Mouse (Mus musculus) forebrain, embryonic 15.5 days (tissue): ENCODE measurements around the gene Mvp. TPM values are rescaled to one million over a fixed set of nuclear protein-coding genes. Genes with fewer than 3 reads are reported as not detected.

Source experiments
- ATAC-seq: fragments of 200-750 bp; cut with Nextera tagmentation; replicated peaks from 2 replicates; pipeline ENCODE4 v1.8.0; 2017; ENCODE audit warnings: mild to moderate bottlenecking, moderate TSS enrichment, moderate library complexity
- H3K27ac ChIP-seq: fragments of 300-500 bp; sonication (generic); replicated peaks from 2 replicates; pipeline ENCODE4 v1.5.1; 2015; ENCODE audit warnings: mild to moderate bottlenecking, inconsistent platforms
- H3K27me3 ChIP-seq: fragments of 300-500 bp; sonication (generic); 2 replicates; pipeline ENCODE4 v1.6.1; 2015; ENCODE audit warnings: inconsistent platforms
- H3K36me3 ChIP-seq: fragments of 300-500 bp; sonication (generic); 2 replicates; pipeline ENCODE4 v1.6.1; 2015; ENCODE audit warnings: mild to moderate bottlenecking, inconsistent platforms
- H3K4me1 ChIP-seq: fragments of 300-500 bp; sonication (generic); 2 replicates; pipeline ENCODE4 v1.6.1; 2015; ENCODE audit warnings: inconsistent platforms
- H3K4me2 ChIP-seq: fragments of 300-500 bp; sonication (generic); replicated peaks from 2 replicates; pipeline ENCODE4 v1.6.1; 2015; ENCODE audit warnings: mild to moderate bottlenecking, inconsistent platforms
- H3K4me3 ChIP-seq: fragments of 300-500 bp; sonication (generic); 2 replicates; pipeline ENCODE4 v1.5.1; 2015; ENCODE audit warnings: mild to moderate bottlenecking, inconsistent platforms
- H3K9ac ChIP-seq: fragments of 300-500 bp; sonication (generic); replicated peaks from 2 replicates; pipeline ENCODE4 v1.6.1; 2015; ENCODE audit warnings: mild to moderate bottlenecking, inconsistent platforms
- H3K9me3 ChIP-seq: fragments of 300-500 bp; sonication (generic); 2 replicates; pipeline ENCODE4 v1.6.1; 2016; ENCODE audit warnings: inconsistent platforms
- WGBS: fragments of 180-500 bp; shearing (Covaris S2); methylation state at CpG from one replicate; pipeline ENCODE4 v1.1.7; 2015; ENCODE audit warnings: mixed read lengths; 5-methylcytosine and 5-hydroxymethylcytosine counted together
- polyA plus RNA-seq: library from polyadenylated mRNA; unstranded; fragments of >200 nt; fragmentation: Nextera tagmentation; extraction: Ambion mirVana; gene quantifications from 2 replicates; pipeline ENCODE4 v1.2.1, GENCODE M21; 2015

Gene Mvp
- polyA plus RNA-seq, 1 experiment from 2014 or later: 3.0 TPM

GRCm38 (mm10) chr7:127007313-127008024 lies 7.0 kb downstream of the Mvp start:
- H3K27ac ChIP-seq: peak overlapping the region; percentile 92
- H3K9ac ChIP-seq: no peak overlapping the region
- H3K9me3 ChIP-seq: no peaks in the 10 kb centered on the region
- peaks cover 15% of the 10 kb centered on the region for H3K4me1 ChIP-seq
- no peaks in the 10 kb centered on the region for H3K36me3 ChIP-seq
- H3K4me3 ChIP-seq: no peak overlapping the region
- 79% methylated on average over 6 of the region's 6 CpGs for WGBS
- no peaks in the 10 kb centered on the region for H3K27me3 ChIP-seq
- no peak overlapping the region for H3K4me2 ChIP-seq
- ATAC-seq: no peak

GRCm38 (mm10) chr7:127004122-127004875 lies 10.1 kb downstream of the Mvp start:
- H3K4me2 ChIP-seq: no peak overlapping the region
- H3K9ac ChIP-seq: no peak overlapping the region
- H3K9me3 ChIP-seq: no peaks in the 10 kb centered on the region
- WGBS: 87% methylated on average over 4 of the region's 4 CpGs
- H3K4me3 ChIP-seq: no peak overlapping the region
- no peaks in the 10 kb centered on the region for H3K36me3 ChIP-seq
- no peaks in the 10 kb centered on the region for H3K27me3 ChIP-seq
- no peak overlapping the region for H3K27ac ChIP-seq
- peaks cover 13% of the 10 kb centered on the region for H3K4me1 ChIP-seq
- ATAC-seq: no peak

- no peaks in the 10 kb centered on the region for H3K9me3 ChIP-seq
- no peak for ATAC-seq
- H3K4me3 ChIP-seq: no peak overlapping the region
- H3K27me3 ChIP-seq: no peaks in the 10 kb centered on the region
- no peak overlapping the region for H3K27ac ChIP-seq
- 93% methylated on average over 5 of the region's 5 CpGs for WGBS
- H3K9ac ChIP-seq: no peak overlapping the region
- no peak overlapping the region for H3K4me2 ChIP-seq
- peaks cover 7% of the 10 kb centered on the region for H3K4me1 ChIP-seq
- H3K36me3 ChIP-seq: no peaks in the 10 kb centered on the region
These were observed 10.8 kb downstream of the Mvp start for GRCm38 (mm10) chr7:127003620-127004019.

- no peak overlapping the region for H3K4me3 ChIP-seq
- ATAC-seq: no peak
- H3K36me3 ChIP-seq: no peaks in the 10 kb centered on the region
- no peak overlapping the region for H3K9ac ChIP-seq
- H3K9me3 ChIP-seq: no peaks in the 10 kb centered on the region
- no peak overlapping the region for H3K4me2 ChIP-seq
- 91% methylated on average over 10 of the region's 10 CpGs for WGBS
- H3K27me3 ChIP-seq: no peaks in the 10 kb centered on the region
- H3K4me1 ChIP-seq: no peaks in the 10 kb centered on the region
- H3K27ac ChIP-seq: no peak overlapping the region
These were observed 14.9 kb downstream of the Mvp start for GRCm38 (mm10) chr7:126999568-126999967.

GRCm38 (mm10) chr7:126996449-126996848 lies 18.0 kb downstream of the Mvp start:
- no peak overlapping the region for H3K9ac ChIP-seq
- H3K36me3 ChIP-seq: no peaks in the 10 kb centered on the region
- H3K4me2 ChIP-seq: no peak overlapping the region
- H3K27me3 ChIP-seq: no peaks in the 10 kb centered on the region
- H3K4me1 ChIP-seq: no peaks in the 10 kb centered on the region
- H3K9me3 ChIP-seq: no peaks in the 10 kb centered on the region
- no peak overlapping the region for H3K4me3 ChIP-seq
- WGBS: 82% methylated on average over 4 of the region's 4 CpGs
- no peak for ATAC-seq
- no peak overlapping the region for H3K27ac ChIP-seq

- Histone ChIP-seq H3K27ac (no peak overlapping the region), H3K4me1 (no peaks in the 10 kb centered on the region), H3K36me3 (no peaks in the 10 kb centered on the region), H3K4me3 (no peak overlapping the region), H3K4me2 (no peak overlapping the region), H3K27me3 (no peaks in the 10 kb centered on the region), H3K9me3 (no peaks in the 10 kb centered on the region), H3K9ac (no peak overlapping the region)
- ATAC-seq: no peak
- WGBS: 70% methylated on average over 8 of the region's 8 CpGs
These were observed 25.6 kb downstream of the Mvp start for GRCm38 (mm10) chr7:126988816-126989215.

- Histone ChIP-seq H3K36me3 (peaks cover 3% of the 10 kb centered on the region; the same call in 1 of the 2 replicates), H3K4me3 (no peak overlapping the region), H3K27ac (no peak overlapping the region), H3K4me2 (no peak overlapping the region), H3K27me3 (no peaks in the 10 kb centered on the region), H3K9me3 (no peaks in the 10 kb centered on the region), H3K4me1 (no peaks in the 10 kb centered on the region), H3K9ac (no peak overlapping the region)
- 48% methylated on average over 9 of the region's 9 CpGs for WGBS
- no peak for ATAC-seq
These were observed 28.1 kb downstream of the Mvp start for GRCm38 (mm10) chr7:126986319-126986718.

- no peak overlapping the region for H3K4me2 ChIP-seq
- H3K4me3 ChIP-seq: no peak overlapping the region
- no peaks in the 10 kb centered on the region for H3K27me3 ChIP-seq
- no peaks in the 10 kb centered on the region for H3K4me1 ChIP-seq
- no peak for ATAC-seq
- H3K9ac ChIP-seq: no peak overlapping the region
- no peaks in the 10 kb centered on the region for H3K9me3 ChIP-seq
- 68% methylated on average over 10 of the region's 10 CpGs for WGBS
- peaks cover 13% of the 10 kb centered on the region for H3K36me3 ChIP-seq
- no peak overlapping the region for H3K27ac ChIP-seq
These were observed 29.6 kb downstream of the Mvp start for GRCm38 (mm10) chr7:126984667-126985444.

GRCm38 (mm10) chr7:126983113-126983512 lies 31.3 kb downstream of the Mvp start:
- WGBS: 77% methylated on average over 7 of the region's 7 CpGs

GRCm38 (mm10) chr7:126982054-126982453 lies 32.4 kb downstream of the Mvp start:
- peaks cover 12% of the 10 kb centered on the region for H3K4me1 ChIP-seq
- 95% methylated on average over 4 of the region's 4 CpGs for WGBS
- ATAC-seq: no peak
- H3K9me3 ChIP-seq: no peaks in the 10 kb centered on the region
- H3K4me3 ChIP-seq: no peak overlapping the region
- H3K27ac ChIP-seq: no peak overlapping the region
- no peak overlapping the region for H3K4me2 ChIP-seq
- H3K9ac ChIP-seq: no peak overlapping the region
- peaks cover 32% of the 10 kb centered on the region for H3K36me3 ChIP-seq
- no peaks in the 10 kb centered on the region for H3K27me3 ChIP-seq

More at GRCm38 (mm10) chr7:126983113-126983512, 31.3 kb downstream of the Mvp start:
- Histone ChIP-seq H3K4me2 (no peak overlapping the region), H3K27ac (no peak overlapping the region), H3K27me3 (no peaks in the 10 kb centered on the region), H3K9ac (no peak overlapping the region), H3K4me1 (peaks cover 2% of the 10 kb centered on the region; the same call in 1 of the 2 replicates), H3K36me3 (peaks cover 30% of the 10 kb centered on the region), H3K9me3 (no peaks in the 10 kb centered on the region), H3K4me3 (no peak overlapping the region)
- ATAC-seq: no peak

- Histone ChIP-seq H3K27me3 (no peaks in the 10 kb centered on the region), H3K4me3 (no peak overlapping the region), H3K4me1 (peaks cover 15% of the 10 kb centered on the region), H3K9ac (no peak overlapping the region), H3K4me2 (no peak overlapping the region), H3K9me3 (no peaks in the 10 kb centered on the region), H3K27ac (no peak overlapping the region), H3K36me3 (peaks cover 32% of the 10 kb centered on the region)
- 91% methylated on average over 2 of the region's 2 CpGs for WGBS
- ATAC-seq: no peak
These were observed 32.8 kb downstream of the Mvp start for GRCm38 (mm10) chr7:126981601-126982000.

GRCm38 (mm10) chr7:126978841-126979240 lies 35.6 kb downstream of the Mvp start:
- Histone ChIP-seq H3K9me3 (no peaks in the 10 kb centered on the region), H3K27me3 (no peaks in the 10 kb centered on the region), H3K27ac (no peak overlapping the region), H3K4me3 (no peak overlapping the region), H3K36me3 (peaks cover 32% of the 10 kb centered on the region), H3K9ac (no peak overlapping the region), H3K4me2 (no peak overlapping the region), H3K4me1 (peaks cover 20% of the 10 kb centered on the region)
- 96% methylated on average over 6 of the region's 6 CpGs for WGBS
- ATAC-seq: no peak
